Mouse (Mus musculus): ENCODE results near the gene Olfr1261.

- TF ChIP-seq CTCF (IDR thresholded peaks at IDR 0.05; ENCODE audit: borderline replicate concordance, insufficient read depth, low read depth, low read length) (no peak), POLR2A (IDR thresholded peaks at IDR 0.05; ENCODE audit: borderline replicate concordance, insufficient read depth, low read length) (no peak)
These were observed 42.5 kb upstream of the Olfr1261 start, which contains the start of gene Olfr1259 for GRCm38 (mm10) chr2:89948564-89948963.

Measured in cerebellum, adult 2 months (tissue).